8 mouse cellular contexts compared by ENCODE assay signal in the genomic region with DNA sequence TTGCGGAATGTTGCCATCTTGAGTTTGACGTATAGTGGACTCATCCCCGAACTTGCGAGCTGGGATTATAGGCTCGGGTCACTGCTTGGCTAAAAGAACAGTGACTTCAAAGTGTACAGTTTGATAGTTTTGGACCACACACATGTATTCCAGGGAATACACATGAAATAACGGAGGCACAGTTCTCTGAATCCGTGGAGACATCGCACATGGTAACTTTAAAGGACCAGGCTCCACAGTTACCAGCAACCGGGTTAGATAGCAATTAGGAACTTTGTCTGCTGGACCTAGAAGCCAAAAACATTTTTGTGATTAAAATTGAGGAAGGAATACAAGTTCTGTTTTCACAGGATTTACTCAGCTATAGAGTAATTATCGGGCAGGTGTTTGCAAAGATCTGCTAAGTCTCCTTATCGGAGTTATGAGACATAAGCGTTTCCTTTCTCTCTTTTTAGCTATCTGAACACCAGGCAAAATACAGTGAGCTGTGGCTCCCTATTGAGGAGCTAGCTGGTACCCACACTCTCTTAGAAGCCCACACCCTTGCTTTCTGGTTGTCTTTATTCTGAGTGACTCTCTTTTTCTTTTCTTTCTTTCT. TPM values are rescaled to one million over a fixed set of nuclear protein-coding genes. Genes with fewer than 3 reads are reported as not detected.
DNase-seq lines count a peak whose midpoint lies in the region; ATAC-seq and TF ChIP-seq lines count a peak whose summit lies in the region.

No protein-coding gene starts in this region.

- TF ChIP-seq CTCF in lung, embryonic 14.5 days (IDR thresholded peaks at IDR 0.05; ENCODE audit: low read depth) = no peak
- TF ChIP-seq CTCF in intestine, postnatal 0 days (IDR thresholded peaks at IDR 0.05; ENCODE audit: low read depth) = no peak

- no peaks in the 10 kb centered on the region for H3K9me3 ChIP-seq in lung, embryonic 14.5 days (ENCODE audit: low read depth, low read length)
- no peaks in the 10 kb centered on the region for H3K9me3 ChIP-seq in embryonic facial prominence, embryonic 12.5 days
- no peaks in the 10 kb centered on the region for H3K9me3 ChIP-seq in intestine, postnatal 0 days (ENCODE audit: control insufficient read depth)
- H3K9me3 ChIP-seq in neural tube, embryonic 15.5 days (replicated peaks) = no peaks in the 10 kb centered on the region

- peak; percentile 1; the same call in 1 of the 2 replicates for ATAC-seq in lung, embryonic 14.5 days (ENCODE audit: insufficient read depth)
- no peak for ATAC-seq in embryonic facial prominence, embryonic 12.5 days (ENCODE audit: insufficient number of reproducible peaks, insufficient read depth, low FRiP score, low TSS enrichment)
- ATAC-seq in intestine, postnatal 0 days = no peak
- ATAC-seq in neural tube, embryonic 15.5 days (ENCODE audit: low FRiP score) = peak; percentile 3; the same call in 1 of the 2 replicates

- peak overlapping the region; percentile 77 for H3K4me3 ChIP-seq in lung, embryonic 14.5 days (ENCODE audit: low read depth, low read length)
- peak overlapping the region; percentile 89 for H3K4me3 ChIP-seq in embryonic facial prominence, embryonic 12.5 days
- peak overlapping the region; percentile 75 for H3K4me3 ChIP-seq in intestine, postnatal 0 days (ENCODE audit: low read depth, low read length)
- H3K4me3 ChIP-seq in neural tube, embryonic 15.5 days (replicated peaks) = peak overlapping the region; percentile 79

- H3K4me1 ChIP-seq in lung, embryonic 14.5 days (ENCODE audit: insufficient read depth) = no peaks in the 10 kb centered on the region
- H3K4me1 ChIP-seq in embryonic facial prominence, embryonic 12.5 days = 0 out of 2 replicates have a peak, but pooled peaks cover 6% of the 10 kb centered on the region
- H3K4me1 ChIP-seq in intestine, postnatal 0 days (replicated peaks; ENCODE audit: control insufficient read depth, insufficient read depth, low read length) = no peaks in the 10 kb centered on the region
- H3K4me1 ChIP-seq in neural tube, embryonic 15.5 days = peaks cover 16% of the 10 kb centered on the region

- H3K4me2 ChIP-seq in lung, embryonic 14.5 days = peak overlapping the region; percentile 84
- peak overlapping the region; percentile 84 for H3K4me2 ChIP-seq in embryonic facial prominence, embryonic 12.5 days (replicated peaks)
- peak overlapping the region; percentile 71 for H3K4me2 ChIP-seq in intestine, postnatal 0 days (replicated peaks; ENCODE audit: low read depth)
- H3K4me2 ChIP-seq in neural tube, embryonic 15.5 days = peak overlapping the region; percentile 73

- 0 out of 2 replicates have a peak, but pooled peaks cover 6% of the 10 kb centered on the region for H3K36me3 ChIP-seq in lung, embryonic 14.5 days (ENCODE audit: insufficient read depth)
- no peaks in the 10 kb centered on the region for H3K36me3 ChIP-seq in embryonic facial prominence, embryonic 12.5 days
- H3K36me3 ChIP-seq in intestine, postnatal 0 days (ENCODE audit: control insufficient read depth, insufficient read depth) = no peaks in the 10 kb centered on the region
- H3K36me3 ChIP-seq in neural tube, embryonic 15.5 days = no peaks in the 10 kb centered on the region

- no peak overlapping the region for H3K27ac ChIP-seq in lung, embryonic 14.5 days (ENCODE audit: low read depth)
- 0 out of 2 replicates have a peak overlapping the region, but pooled peaks have one; percentile 54 for H3K27ac ChIP-seq in embryonic facial prominence, embryonic 12.5 days
- H3K27ac ChIP-seq in intestine, postnatal 0 days (ENCODE audit: low read depth, low read length) = no peak overlapping the region
- H3K27ac ChIP-seq in neural tube, embryonic 15.5 days (replicated peaks) = no peak overlapping the region

- no peaks in the 10 kb centered on the region for H3K27me3 ChIP-seq in lung, embryonic 14.5 days (ENCODE audit: insufficient read depth, low read length)
- H3K27me3 ChIP-seq in embryonic facial prominence, embryonic 12.5 days = no peaks in the 10 kb centered on the region
- no peaks in the 10 kb centered on the region for H3K27me3 ChIP-seq in intestine, postnatal 0 days (replicated peaks; ENCODE audit: control insufficient read depth, insufficient read depth, low read length)
- no peaks in the 10 kb centered on the region for H3K27me3 ChIP-seq in neural tube, embryonic 15.5 days (replicated peaks)

- H3K9ac ChIP-seq in lung, embryonic 14.5 days = peak overlapping the region; percentile 80
- H3K9ac ChIP-seq in embryonic facial prominence, embryonic 12.5 days = peak overlapping the region; percentile 81
- peak overlapping the region; percentile 87 for H3K9ac ChIP-seq in intestine, postnatal 0 days (ENCODE audit: low read depth, low read length)
- H3K9ac ChIP-seq in neural tube, embryonic 15.5 days (replicated peaks) = peak overlapping the region; percentile 75

- 14% methylated on average over 12 of the region's 12 CpGs for WGBS in lung, embryonic 14.5 days
- WGBS in embryonic facial prominence, embryonic 12.5 days = 19% methylated on average over 12 of the region's 12 CpGs
- WGBS in intestine, postnatal 0 days = 12% methylated on average over 12 of the region's 12 CpGs
- 21% methylated on average over 12 of the region's 12 CpGs for WGBS in neural tube, embryonic 15.5 days

- no peak for DNase-seq in lung, embryonic 14.5 days
- no peak for DNase-seq in lung, postnatal 25 days (ENCODE audit: low spot score)
- DNase-seq in natural killer cell, adult 2 months (ENCODE audit: low spot score in 2 of 2) = no peak
- no peak for DNase-seq in layer of hippocampus, postnatal 25 days (ENCODE audit: extremely low spot score in 1 of 2, low spot score in 1 of 2)
- DNase-seq in adrenal gland, adult 18-20 months (ENCODE audit: low spot score in 2 of 2) = no peak

RNA-seq across cellular contexts. Expression of a gene that starts 0.8 kb away (rescaled TPM):
- 23.9 and 27.4 TPM in 2 replicates for polyA plus RNA-seq in lung, embryonic 14.5 days (2014; fragmentation: Nextera tagmentation; extraction: Ambion mirVana)
- polyA plus RNA-seq in embryonic facial prominence, embryonic 12.5 days (2016; fragmentation: Nextera tagmentation; extraction: Ambion mirVana) = 32.0 and 33.4 TPM in 2 replicates
- polyA plus RNA-seq in intestine, postnatal 0 days (2015; fragmentation: Nextera tagmentation; extraction: Ambion mirVana) = 7.7 and 10.0 TPM in 2 replicates
- 20.0 and 21.2 TPM in 2 replicates for polyA plus RNA-seq in neural tube, embryonic 15.5 days (2015; fragmentation: Nextera tagmentation; extraction: Ambion mirVana)
- 10 to 100 TPM; 25.3 to 27.2 TPM for total RNA-seq in layer of hippocampus, postnatal 25 days (2021)
- total RNA-seq in adrenal gland, adult 18-20 months (2021) = 10 to 100 TPM; 29.8 to 34.0 TPM

RNA-seq across cellular contexts. Expression of a gene that starts 21.0 kb away (rescaled TPM):
- polyA plus RNA-seq in lung, embryonic 14.5 days (2014; fragmentation: Nextera tagmentation; extraction: Ambion mirVana) = 123 and 127 TPM in 2 replicates
- polyA plus RNA-seq in embryonic facial prominence, embryonic 12.5 days (2016; fragmentation: Nextera tagmentation; extraction: Ambion mirVana) = 127 and 137 TPM in 2 replicates
- polyA plus RNA-seq in intestine, postnatal 0 days (2015; fragmentation: Nextera tagmentation; extraction: Ambion mirVana) = 113 and 131 TPM in 2 replicates
- 46.1 and 59.1 TPM in 2 replicates for polyA plus RNA-seq in neural tube, embryonic 15.5 days (2015; fragmentation: Nextera tagmentation; extraction: Ambion mirVana)
- 100 to 1,000 TPM; 129 to 137 TPM for total RNA-seq in layer of hippocampus, postnatal 25 days (2021)
- 100 to 1,000 TPM; 185 to 217 TPM for total RNA-seq in adrenal gland, adult 18-20 months (2021)

Comparison
In these comparisons a context has a peak if more than half of its experiments do, and no peak if none do; other contexts are left out.
1. ATAC-seq: peak in lung, embryonic 14.5 days (single experiment) and neural tube, embryonic 15.5 days (single experiment); none in embryonic facial prominence, embryonic 12.5 days (single experiment) and intestine, postnatal 0 days (single experiment).
2. Peak in every context shown above with its lines, with median percentiles within 50 percentile points of each other: H3K4me2 ChIP-seq, H3K4me3 ChIP-seq and H3K9ac ChIP-seq.